Mouse (Mus musculus) brain, embryonic 14.5 days (tissue): ENCODE results near the gene Rhov.

ENCODE experiments used
- CTCF ChIP-seq: fragments of 200-500 bp; IDR thresholded peaks from 2 replicates; pipeline ENCODE4 v1.5.1; 2012; ENCODE audit warnings: inconsistent platforms, mild to moderate bottlenecking, moderate library complexity, borderline replicate concordance; ENCODE audit not compliant: insufficient read depth, insufficient read length; ENCODE audit errors: extremely low read depth
- POLR2A ChIP-seq: fragments of 200-500 bp; IDR thresholded peaks from 2 replicates; pipeline ENCODE4 v1.6.1; 2012; ENCODE audit warnings: mild to moderate bottlenecking, inconsistent platforms, borderline replicate concordance; ENCODE audit not compliant: poor library complexity, insufficient read depth, insufficient read length, severe bottlenecking; ENCODE audit errors: extremely low read depth

GRCm38 (mm10) chr2:119260518-119260917, 10.6 kb downstream of the Rhov start:
- TF ChIP-seq CTCF (no peak), POLR2A (no peak)
